Mouse (Mus musculus) cerebellum, adult 2 months (tissue): ENCODE data around the gene Nol12.
A peak's percentile ranks its signal among the peaks of the same experiment; 100 is the strongest.

Experiments
- CTCF ChIP-seq: fragments of 200-500 bp; IDR thresholded peaks from 2 replicates; pipeline ENCODE4 v1.5.1; 2011; ENCODE audit warnings: low read depth, mild to moderate bottlenecking, control low read depth, low read length, moderate library complexity, borderline replicate concordance; ENCODE audit not compliant: insufficient read depth
- POLR2A ChIP-seq: fragments of 200-500 bp; IDR thresholded peaks from 2 replicates; pipeline ENCODE4 v1.6.1; 2011; ENCODE audit warnings: low read length, control low read depth, borderline replicate concordance; ENCODE audit not compliant: insufficient read depth

DNA sequence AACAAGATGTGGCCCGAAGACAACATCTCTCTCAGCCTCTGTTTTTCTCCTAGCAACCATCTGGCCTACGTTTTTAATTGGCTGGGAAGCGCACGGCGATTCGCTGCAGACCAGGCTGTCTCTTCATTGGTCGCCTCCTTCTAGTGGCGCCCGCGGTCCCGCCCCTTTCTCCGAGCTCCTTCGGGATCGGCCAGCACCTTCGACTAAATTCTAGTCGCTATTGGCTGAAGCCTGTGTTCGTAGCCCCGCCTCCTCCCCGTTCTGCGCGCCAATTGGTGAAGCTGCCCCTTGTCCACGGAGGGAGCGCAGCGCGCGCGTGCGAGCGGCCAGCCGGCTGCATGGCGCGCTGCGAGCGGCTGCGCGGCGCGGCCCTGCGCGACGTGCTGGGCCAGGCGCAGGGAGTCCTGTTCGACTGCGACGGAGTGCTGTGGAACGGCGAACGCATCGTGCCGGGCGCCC lies 21.1 kb upstream of the Nol12 start, which contains the start of gene Pdxp:
- TF ChIP-seq CTCF = no peak
- TF ChIP-seq POLR2A = peak; percentile 84
